Mouse (Mus musculus): Measurements from ENCODE around the gene Rnf220. TPM values are rescaled to one million over a fixed set of nuclear protein-coding genes. Genes with fewer than 3 reads are reported as not detected.

Rnf220 gene
- total RNA-seq, 2 experiments from 2014 or later, result 48.0 to 54.5 TPM

DNA sequence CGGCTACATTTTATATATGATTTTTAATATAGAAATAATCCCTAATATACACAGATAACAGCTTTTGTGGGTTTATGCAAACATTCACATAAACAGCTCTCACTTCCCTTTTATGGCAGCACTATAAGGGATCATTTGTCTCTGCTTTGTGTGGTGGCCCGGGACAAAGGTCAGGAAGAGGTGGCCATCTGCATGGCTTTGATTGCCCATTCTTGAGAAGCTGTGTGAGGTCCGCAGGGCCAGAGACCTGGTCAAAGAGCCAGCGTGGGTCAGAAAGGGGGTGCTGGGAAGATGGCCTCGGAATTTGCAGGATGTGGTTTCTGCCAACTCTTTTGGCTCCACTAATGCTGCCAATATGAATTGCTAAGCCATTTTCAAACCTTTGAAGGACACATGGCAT, 273.9 kb downstream of the Rnf220 start:
- no peak for DNase-seq

DNA sequence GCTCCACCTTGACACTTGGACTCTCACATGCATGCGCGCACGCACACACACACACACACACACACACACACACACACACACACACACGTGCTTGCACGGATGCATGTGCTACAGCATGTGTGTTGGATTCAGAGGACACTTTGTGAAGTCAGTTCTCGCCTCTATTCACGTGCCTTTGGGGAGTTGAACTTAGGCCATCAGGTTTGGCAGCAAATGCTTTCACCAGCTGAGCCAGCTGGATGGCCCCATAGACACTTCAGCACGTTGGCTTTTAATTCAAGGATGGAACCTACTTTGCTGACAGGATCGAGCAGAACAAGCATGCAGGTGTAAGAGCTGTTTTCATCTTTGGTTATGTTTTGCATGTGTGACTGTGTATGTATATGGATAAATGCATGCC, 275.0 kb downstream of the Rnf220 start:
- no peak for DNase-seq

Other genes starting within 250 kb of the Rnf220 start
- gene Tmem53, start 245.1 kb downstream of the Rnf220 start, total RNA-seq (2021), result 1 to 10 TPM; 5.5 to 7.6 TPM
- under 1 TPM in 1 of 2 experiments, not detected in 1; 0.25 TPM for gene Armh1, start 244.9 kb downstream of the Rnf220 start, total RNA-seq (2021)
- gene Eri3, start 53.3 kb upstream of the Rnf220 start, total RNA-seq (2021), result 10 to 100 TPM; 73.6 to 80.3 TPM
- gene Dmap1, start 185.2 kb upstream of the Rnf220 start, total RNA-seq (2021), result 10 to 100 TPM; 18.8 to 22.7 TPM
- gene Gm12845, start 227.4 kb upstream of the Rnf220 start, total RNA-seq (2021), result not detected

All from gastrocnemius, postnatal 10 days (tissue).